Mouse (Mus musculus) heart, postnatal 0 days (tissue): Measurements from ENCODE around the gene Camk2d.

Source experiments
- CTCF ChIP-seq: IDR thresholded peaks from 2 replicates; pipeline ENCODE4 v1.5.1; 2016; ENCODE audit warnings: antibody characterized with exemption, control low read depth, low read depth
- EP300 ChIP-seq: IDR thresholded peaks from 2 replicates; pipeline ENCODE4 v1.6.1; 2016; ENCODE audit warnings: antibody characterized with exemption, low read depth

GRCm38 (mm10) chr3:126723021-126723449 lies 126.9 kb downstream of the Camk2d start:
- no peak for TF ChIP-seq EP300
- no peak for TF ChIP-seq CTCF
